Mouse (Mus musculus) limb, embryonic 12.5 days (tissue): ENCODE measurements at regions not wholly inside any gene's neighbourhood (a gene's known extent, or its start where the extent isn't known, plus 50 kb on each side); places are given as distances from the start of the nearest gene placed in this dataset.

Source experiments
- ATAC-seq: fragments of 200-750 bp; cut with Nextera tagmentation; 2 replicates; pipeline ENCODE4 v1.8.0; 2017; ENCODE audit warnings: low read depth, moderate TSS enrichment; ENCODE audit not compliant: insufficient number of reproducible peaks, insufficient read depth, low FRiP score, low TSS enrichment
- H3K27ac ChIP-seq: fragments of 300-500 bp; sonication (generic); 2 replicates; pipeline ENCODE4 v1.5.1; 2016; ENCODE audit warnings: mild to moderate bottlenecking, moderate library complexity
- H3K27me3 ChIP-seq: fragments of 300-500 bp; sonication (generic); 2 replicates; pipeline ENCODE4 v1.6.1; 2016; ENCODE audit warnings: mild to moderate bottlenecking, moderate library complexity
- H3K36me3 ChIP-seq: fragments of 300-500 bp; sonication (generic); 2 replicates; pipeline ENCODE4 v1.6.1; 2016; ENCODE audit warnings: mild to moderate bottlenecking, moderate library complexity
- H3K4me1 ChIP-seq: fragments of 300-500 bp; sonication (generic); replicated peaks from 2 replicates; pipeline ENCODE4 v1.6.1; 2016
- H3K4me2 ChIP-seq: fragments of 300-500 bp; sonication (generic); 2 replicates; pipeline ENCODE4 v1.6.1; 2016; ENCODE audit warnings: mild to moderate bottlenecking, moderate library complexity
- H3K4me3 ChIP-seq: fragments of 300-500 bp; sonication (generic); replicated peaks from 2 replicates; pipeline ENCODE4 v1.5.1; 2016; ENCODE audit warnings: mild to moderate bottlenecking
- H3K9ac ChIP-seq: fragments of 300-500 bp; sonication (generic); replicated peaks from 2 replicates; pipeline ENCODE4 v1.6.1; 2016; ENCODE audit warnings: mild to moderate bottlenecking, moderate library complexity
- H3K9me3 ChIP-seq: fragments of 300-500 bp; sonication (generic); 2 replicates; pipeline ENCODE4 v1.6.1; 2016; ENCODE audit warnings: mild to moderate bottlenecking, moderate library complexity
- WGBS: fragments of 180-500 bp; shearing (Covaris S2); methylation state at CpG from one replicate; pipeline ENCODE4 v1.1.7; 2016; 5-methylcytosine and 5-hydroxymethylcytosine counted together

GRCm38 (mm10) chr11:8148485-8148825 lies 515.9 kb downstream of the Tns3 start:
- Histone ChIP-seq H3K27me3 (no peaks in the 10 kb centered on the region), H3K9ac (no peak overlapping the region), H3K4me3 (no peak overlapping the region), H3K4me1 (no peaks in the 10 kb centered on the region; the same call in none of the 2 replicates), H3K27ac (no peak overlapping the region), H3K36me3 (no peaks in the 10 kb centered on the region), H3K4me2 (no peak overlapping the region), H3K9me3 (no peaks in the 10 kb centered on the region)
- 83% methylated on average over 5 of the region's 5 CpGs for WGBS
- ATAC-seq, result no peak

- H3K9me3 ChIP-seq, result no peaks in the 10 kb centered on the region
- no peaks in the 10 kb centered on the region; the same call in none of the 2 replicates for H3K4me1 ChIP-seq
- no peaks in the 10 kb centered on the region for H3K27me3 ChIP-seq
- H3K4me3 ChIP-seq, result no peak overlapping the region
- H3K36me3 ChIP-seq, result no peaks in the 10 kb centered on the region
- no peak overlapping the region for H3K4me2 ChIP-seq
- no peak overlapping the region for H3K27ac ChIP-seq
- ATAC-seq, result no peak
- H3K9ac ChIP-seq, result no peak overlapping the region
- 79% methylated on average over 6 of the region's 6 CpGs for WGBS
These were observed 516.4 kb downstream of the Tns3 start for GRCm38 (mm10) chr11:8147790-8148484.

GRCm38 (mm10) chr11:8137366-8137765 lies 527.0 kb downstream of the Tns3 start:
- Histone ChIP-seq H3K36me3 (no peaks in the 10 kb centered on the region), H3K9ac (no peak overlapping the region), H3K27me3 (no peaks in the 10 kb centered on the region), H3K4me3 (no peak overlapping the region), H3K4me2 (no peak overlapping the region), H3K9me3 (no peaks in the 10 kb centered on the region), H3K4me1 (no peaks in the 10 kb centered on the region), H3K27ac (no peak overlapping the region)
- no peak for ATAC-seq
- WGBS, result 34% methylated on average over 4 of the region's 4 CpGs

- Histone ChIP-seq H3K4me1 (no peaks in the 10 kb centered on the region), H3K4me2 (no peak overlapping the region), H3K9me3 (no peaks in the 10 kb centered on the region), H3K9ac (no peak overlapping the region), H3K36me3 (no peaks in the 10 kb centered on the region), H3K4me3 (no peak overlapping the region), H3K27me3 (no peaks in the 10 kb centered on the region), H3K27ac (no peak overlapping the region)
- 67% methylated on average over 4 of the region's 4 CpGs for WGBS
- ATAC-seq, result no peak
These were observed 527.7 kb downstream of the Tns3 start for GRCm38 (mm10) chr11:8136666-8137065.

GRCm38 (mm10) chr11:8109286-8109685 lies 555.0 kb downstream of the Tns3 start:
- Histone ChIP-seq H3K9ac (no peak overlapping the region), H3K4me3 (no peak overlapping the region), H3K9me3 (no peaks in the 10 kb centered on the region), H3K27me3 (no peaks in the 10 kb centered on the region), H3K27ac (no peak overlapping the region), H3K36me3 (no peaks in the 10 kb centered on the region), H3K4me1 (no peaks in the 10 kb centered on the region), H3K4me2 (no peak overlapping the region)
- WGBS, result 88% methylated on average over 2 of the region's 2 CpGs
- ATAC-seq, result no peak

GRCm38 (mm10) chr11:8101091-8101490 lies 563.2 kb downstream of the Tns3 start:
- Histone ChIP-seq H3K27me3 (no peaks in the 10 kb centered on the region), H3K9ac (no peak overlapping the region), H3K36me3 (no peaks in the 10 kb centered on the region), H3K4me1 (no peaks in the 10 kb centered on the region), H3K4me3 (no peak overlapping the region), H3K9me3 (no peaks in the 10 kb centered on the region), H3K4me2 (no peak overlapping the region), H3K27ac (no peak overlapping the region)
- no peak for ATAC-seq
- WGBS, result 80% methylated on average over 7 of the region's 7 CpGs

GRCm38 (mm10) chr11:8084328-8084727 lies 580.0 kb downstream of the Tns3 start:
- H3K27me3 ChIP-seq, result no peaks in the 10 kb centered on the region
- no peak overlapping the region for H3K4me3 ChIP-seq
- no peak overlapping the region for H3K27ac ChIP-seq
- H3K9me3 ChIP-seq, result no peaks in the 10 kb centered on the region
- no peak for ATAC-seq
- WGBS, result 89% methylated on average over 2 of the region's 2 CpGs
- H3K4me1 ChIP-seq, result no peaks in the 10 kb centered on the region
- no peaks in the 10 kb centered on the region for H3K36me3 ChIP-seq
- H3K4me2 ChIP-seq, result no peak overlapping the region
- H3K9ac ChIP-seq, result no peak overlapping the region

GRCm38 (mm10) chr11:8082811-8083210 lies 581.5 kb downstream of the Tns3 start:
- Histone ChIP-seq H3K4me3 (no peak overlapping the region), H3K4me2 (no peak overlapping the region), H3K27ac (no peak overlapping the region), H3K9ac (no peak overlapping the region), H3K9me3 (no peaks in the 10 kb centered on the region), H3K36me3 (no peaks in the 10 kb centered on the region), H3K4me1 (no peaks in the 10 kb centered on the region), H3K27me3 (no peaks in the 10 kb centered on the region)
- 88% methylated on average over 5 of the region's 6 CpGs for WGBS
- no peak for ATAC-seq

GRCm38 (mm10) chr11:8073321-8073720 lies 591.0 kb downstream of the Tns3 start:
- Histone ChIP-seq H3K4me2 (no peak overlapping the region), H3K4me1 (peaks cover 9% of the 10 kb centered on the region), H3K36me3 (no peaks in the 10 kb centered on the region), H3K4me3 (no peak overlapping the region), H3K9me3 (no peaks in the 10 kb centered on the region), H3K27ac (no peak overlapping the region), H3K27me3 (no peaks in the 10 kb centered on the region), H3K9ac (no peak overlapping the region)
- WGBS, result 85% methylated on average over 1 of the region's 1 CpGs
- no peak for ATAC-seq

GRCm38 (mm10) chr11:8068873-8069272 lies 595.5 kb downstream of the Tns3 start:
- Histone ChIP-seq H3K36me3 (no peaks in the 10 kb centered on the region), H3K9me3 (no peaks in the 10 kb centered on the region), H3K4me2 (no peak overlapping the region), H3K27me3 (no peaks in the 10 kb centered on the region), H3K9ac (no peak overlapping the region), H3K4me3 (no peak overlapping the region), H3K27ac (peak overlapping the region; percentile 41; the same call in 1 of the 2 replicates), H3K4me1 (peaks cover 9% of the 10 kb centered on the region)
- 10% methylated on average over 3 of the region's 3 CpGs for WGBS
- ATAC-seq, result peak; percentile 42; the same call in 1 of the 2 replicates

- H3K4me2 ChIP-seq, result no peak overlapping the region
- no peaks in the 10 kb centered on the region for H3K27me3 ChIP-seq
- H3K9ac ChIP-seq, result no peak overlapping the region
- H3K4me1 ChIP-seq, result peaks cover 9% of the 10 kb centered on the region
- no peaks in the 10 kb centered on the region for H3K36me3 ChIP-seq
- no peaks in the 10 kb centered on the region for H3K9me3 ChIP-seq
- H3K4me3 ChIP-seq, result no peak overlapping the region
- no peak for ATAC-seq
- 91% methylated on average over 4 of the region's 4 CpGs for WGBS
- H3K27ac ChIP-seq, result no peak overlapping the region
These were observed 597.0 kb downstream of the Tns3 start for GRCm38 (mm10) chr11:8067330-8067729.

- H3K4me1 ChIP-seq, result peaks cover 9% of the 10 kb centered on the region
- no peak overlapping the region for H3K27ac ChIP-seq
- H3K9ac ChIP-seq, result no peak overlapping the region
- H3K27me3 ChIP-seq, result no peaks in the 10 kb centered on the region
- ATAC-seq, result no peak
- H3K4me3 ChIP-seq, result no peak overlapping the region
- no peaks in the 10 kb centered on the region for H3K9me3 ChIP-seq
- 85% methylated on average over 5 of the region's 5 CpGs for WGBS
- H3K36me3 ChIP-seq, result no peaks in the 10 kb centered on the region
- no peak overlapping the region for H3K4me2 ChIP-seq
These were observed 598.5 kb downstream of the Tns3 start for GRCm38 (mm10) chr11:8065811-8066210.
